Mouse (Mus musculus) CH12.LX (cell line): ENCODE data around the gene Bmpr2. TPM values are rescaled to one million over a fixed set of nuclear protein-coding genes. Genes with fewer than 3 reads are reported as not detected.

Source experiments
- DNase-seq: peaks from one replicate; pipeline ENCODE4 v3.0.0-alpha.2; 2013; ENCODE audit errors: extremely low read depth
- H3K27ac ChIP-seq: 2 replicates; pipeline ENCODE4 v1.5.1; 2012; ENCODE audit warnings: low read depth, mild to moderate bottlenecking, control low read depth, moderate library complexity; ENCODE audit not compliant: insufficient read depth
- H3K27me3 ChIP-seq: replicated peaks from 2 replicates; pipeline ENCODE3; 2012; ENCODE audit warnings: inconsistent platforms
- H3K36me3 ChIP-seq, 2 experiments: replicated peaks in 1 of 2; 2 replicates each; pipeline versions ENCODE3 to v1.6.1; 2012; ENCODE audit warnings: inconsistent platforms in 1 of 2, low read length in 1 of 2, mild to moderate bottlenecking in 1 of 2, mixed read lengths in 1 of 2, moderate library complexity in 1 of 2; ENCODE audit not compliant: control insufficient read depth in 1 of 2, insufficient read depth in 1 of 2
- H3K4me1 ChIP-seq, 2 experiments: 2 replicates each; pipeline ENCODE4 v1.6.1; 2012; ENCODE audit warnings: inconsistent platforms in 1 of 2, moderate library complexity in 1 of 2; ENCODE audit not compliant: insufficient read depth in 2 of 2, control insufficient read depth in 1 of 2
- H3K4me2 ChIP-seq: 2 replicates; pipeline ENCODE4 v1.6.1; 2012; ENCODE audit warnings: low read depth, mild to moderate bottlenecking, control low read depth; ENCODE audit not compliant: poor library complexity, insufficient read depth, severe bottlenecking
- H3K4me3 ChIP-seq, 3 experiments: fragments of 150-350 bp in 1 of 3; sonication (generic) in 1 of 3; replicated peaks in 1 of 3; 2 replicates each; pipeline versions ENCODE3 to v1.5.1; 2011 to 2012; ENCODE audit warnings: low read depth in 2 of 3, low read length in 2 of 3, mild to moderate bottlenecking in 2 of 3, moderate library complexity in 2 of 3, control low read depth in 1 of 3, improper control_type of control experiment in 1 of 3, inconsistent platforms in 1 of 3, mixed read lengths in 1 of 3; ENCODE audit not compliant: poor library complexity in 1 of 3
- H3K79me2 ChIP-seq: replicated peaks from 2 replicates; pipeline ENCODE4 v1.6.1; 2012; ENCODE audit warnings: mild to moderate bottlenecking, moderate library complexity; ENCODE audit not compliant: control insufficient read depth, poor library complexity, insufficient read depth, severe bottlenecking; ENCODE audit errors: extremely low read depth
- H3K9ac ChIP-seq: 2 replicates; pipeline ENCODE4 v1.6.1; 2012; ENCODE audit warnings: low read depth, mild to moderate bottlenecking, control low read depth, moderate library complexity; ENCODE audit not compliant: insufficient read depth
- H3K9me3 ChIP-seq: replicated peaks from 2 replicates; pipeline ENCODE3; 2012; ENCODE audit warnings: low read length, inconsistent platforms, mixed read lengths
- BHLHE40 ChIP-seq: IDR thresholded peaks from 2 replicates; pipeline ENCODE4 v1.6.1; 2011; ENCODE audit warnings: mild to moderate bottlenecking, low read depth, low read length, improper control_type of control experiment
- CTCF ChIP-seq, 2 experiments: IDR thresholded peaks in 1 of 2; conservative IDR thresholded peaks in 1 of 2; 2 replicates each; pipeline ENCODE4 v1.5.1; 2011 to 2012; ENCODE audit warnings: low read depth in 2 of 2, low read length in 2 of 2, improper control_type of control experiment in 1 of 2, inconsistent platforms in 1 of 2, mild to moderate bottlenecking in 1 of 2, moderate library complexity in 1 of 2
- E2F4 ChIP-seq: IDR thresholded peaks from 2 replicates; pipeline ENCODE4 v1.6.1; 2011; ENCODE audit warnings: low read depth, low read length, improper control_type of control experiment; ENCODE audit not compliant: insufficient replicate concordance
- JUN ChIP-seq: IDR thresholded peaks from 2 replicates; pipeline ENCODE4 v1.6.1; 2011; ENCODE audit warnings: low read depth, mild to moderate bottlenecking, low read length, improper control_type of control experiment, moderate library complexity; ENCODE audit not compliant: insufficient read depth
- JUND ChIP-seq: conservative IDR thresholded peaks from 2 replicates; pipeline ENCODE4 v1.6.1; 2011; ENCODE audit warnings: low read depth, low read length, improper control_type of control experiment
- KAT2A ChIP-seq: IDR thresholded peaks from 2 replicates; pipeline ENCODE4 v1.6.1; 2012; ENCODE audit warnings: low read length, improper control_type of control experiment, inconsistent platforms; ENCODE audit not compliant: insufficient replicate concordance
- MAFK ChIP-seq: IDR thresholded peaks from 2 replicates; pipeline ENCODE4 v1.6.1; 2011; ENCODE audit warnings: low read length, improper control_type of control experiment; ENCODE audit not compliant: insufficient replicate concordance
- MAZ ChIP-seq: IDR thresholded peaks from 2 replicates; pipeline ENCODE4 v1.6.1; 2012; ENCODE audit warnings: low read depth, mild to moderate bottlenecking, inconsistent platforms, low read length, improper control_type of control experiment, moderate library complexity
- MEF2A ChIP-seq: IDR thresholded peaks from 2 replicates; pipeline ENCODE4 v1.6.1; 2014; ENCODE audit warnings: low read depth, mild to moderate bottlenecking, inconsistent platforms, low read length, improper control_type of control experiment, borderline replicate concordance
- NELFE ChIP-seq: IDR thresholded peaks from 2 replicates; pipeline ENCODE4 v1.6.1; 2011; ENCODE audit warnings: low read depth, low read length, improper control_type of control experiment
- PAX5 ChIP-seq: IDR thresholded peaks from 2 replicates; pipeline ENCODE4 v1.6.1; 2012; ENCODE audit warnings: low read length, inconsistent platforms, mixed read lengths
- POLR2A ChIP-seq: IDR thresholded peaks from 2 replicates; pipeline ENCODE4 v1.6.1; 2011; ENCODE audit warnings: low read depth, mild to moderate bottlenecking, improper control_type of control experiment, low read length
- RCOR1 ChIP-seq: conservative IDR thresholded peaks from 2 replicates; pipeline ENCODE4 v1.6.1; 2012; ENCODE audit warnings: low read depth, mild to moderate bottlenecking, inconsistent platforms, low read length, improper control_type of control experiment
- SMC3 ChIP-seq: IDR thresholded peaks from 2 replicates; pipeline ENCODE4 v1.6.1; 2011; ENCODE audit warnings: low read depth, low read length, improper control_type of control experiment
- TBP ChIP-seq: conservative IDR thresholded peaks from 2 replicates; pipeline ENCODE4 v1.6.1; 2011; ENCODE audit warnings: low read depth, low read length, improper control_type of control experiment
- TCF12 ChIP-seq: IDR thresholded peaks from 2 replicates; pipeline ENCODE4 v1.6.1; 2014; ENCODE audit warnings: low read depth, mild to moderate bottlenecking, inconsistent platforms, low read length, improper control_type of control experiment
- USF1 ChIP-seq: IDR thresholded peaks from 2 replicates; pipeline ENCODE4 v1.6.1; 2014; ENCODE audit warnings: low read depth, mild to moderate bottlenecking, inconsistent platforms, low read length, improper control_type of control experiment
- USF2 ChIP-seq: conservative IDR thresholded peaks from 2 replicates; pipeline ENCODE4 v1.6.1; 2011; ENCODE audit warnings: low read depth, low read length, improper control_type of control experiment
- ZKSCAN1 ChIP-seq: IDR thresholded peaks from 2 replicates; pipeline ENCODE4 v1.6.1; 2012; ENCODE audit warnings: low read depth, inconsistent platforms, low read length, improper control_type of control experiment, borderline replicate concordance
- ZNF384 ChIP-seq: IDR thresholded peaks from 2 replicates; pipeline ENCODE4 v1.6.1; 2012; ENCODE audit warnings: low read depth, low read length, improper control_type of control experiment, inconsistent platforms
- dilution Hi-C: fragments of 300-500 bp; cut with MboI; formaldehyde crosslinking; loops from 2 replicates; pipeline ENCODE4 v1.14.3; 2020; ENCODE audit warnings: low sequenced_read_pairs; ENCODE audit not compliant: extremely low pct_unique_long_range_greater_than_20kb, extremely low pct_ligation_motif_present
- in situ Hi-C: fragments of 300-500 bp; cut with MboI; formaldehyde crosslinking; loops from 3 replicates; pipeline ENCODE4 v1.14.3; 2019; ENCODE audit warnings: low sequenced_read_pairs, low pct_ligation_motif_present, low pct_unique_long_range_greater_than_20kb, mixed read lengths
- polyA plus RNA-seq: library from polyadenylated mRNA; unstranded; fragments of >175 nt; gene quantifications from 2 replicates; pipeline ENCODE4 v1.2.1, GENCODE M21; 2012; ENCODE audit warnings: low read depth; ENCODE audit not compliant: insufficient read length
- total RNA-seq, 2 experiments: library from RNA; depleted of rRNA; stranded (reverse); fragments of 300-350 nt in 1 of 2; fragments of >200 nt in 1 of 2; gene quantifications; 2 replicates each; pipeline ENCODE4 v1.2.3; 2012 to 2014

The Bmpr2 gene
- total and polyA plus RNA-seq, 3 experiments, result 3.6 to 5.0 (median 4.7) TPM

- no peak overlapping the region for H3K4me3 ChIP-seq
- H3K4me2 ChIP-seq, result no peak overlapping the region; the same call in 1 of the 2 replicates
- H3K9ac ChIP-seq, result peak overlapping the region; percentile 45; the same call in 1 of the 2 replicates
- no peaks in the 10 kb centered on the region for H3K9me3 ChIP-seq
- H3K36me3 ChIP-seq, result peaks cover 0 to 3% of the 10 kb centered on the region in 2 experiments
- H3K4me1 ChIP-seq, result peaks cover 2 to 36% of the 10 kb centered on the region in 2 experiments; a peak in 3 of 4 replicates
- DNase-seq, result no peak
- no peaks in the 10 kb centered on the region for H3K27me3 ChIP-seq
- dilution Hi-C loops (no loop called here), in situ Hi-C loops (loop anchor here (25.0 kb wide), 1 partner anchor 215 kb away; no protein-coding TSS in a partner anchor)
- H3K27ac ChIP-seq, result no peak overlapping the region
- H3K79me2 ChIP-seq, result peaks cover 16% of the 10 kb centered on the region; the same call in 1 of the 2 replicates
- TF ChIP-seq TBP (no peak), BHLHE40 (0 out of 2 replicates have a peak, but pooled peaks have one; percentile 32), POLR2A (no peak), CTCF (conservative IDR thresholded peaks at IDR 0.05 in 1 of 2, IDR thresholded peaks at IDR 0.05 in 1 of 2; ENCODE audit: low read depth in 2 of 2, low read length in 2 of 2) (no peak), TCF12 (no peak)
Observed at GRCm38 (mm10) chr1:59771871-59772270, 8.7 kb downstream of the Bmpr2 start.

GRCm38 (mm10) chr1:59781080-59781479 is 17.9 kb downstream of the Bmpr2 start:
- Histone ChIP-seq H3K9me3 (no peaks in the 10 kb centered on the region), H3K27me3 (no peaks in the 10 kb centered on the region), H3K4me1 (no peaks in the 10 kb centered on the region), H3K9ac (no peak overlapping the region), H3K4me3 (no peak overlapping the region), H3K27ac (no peak overlapping the region), H3K79me2 (peaks cover 4% of the 10 kb centered on the region; the same call in 1 of the 2 replicates), H3K4me2 (no peak overlapping the region), H3K36me3 (peaks cover 0 to 2% of the 10 kb centered on the region in 2 experiments)
- DNase-seq, result no peak
- TF ChIP-seq JUND (no peak), ZKSCAN1 (no peak), MAZ (no peak), USF2 (no peak), NELFE (no peak), KAT2A (no peak), E2F4 (no peak), ZNF384 (no peak), MEF2A (no peak), SMC3 (no peak), MAFK (no peak), JUN (no peak), USF1 (no peak), PAX5 (no peak), RCOR1 (no peak)
- in situ Hi-C loops (loop anchor here (5.0 kb wide), 1 partner anchor 36 kb away; no protein-coding TSS in a partner anchor), dilution Hi-C loops (no loop called here)
